Mouse (Mus musculus) embryonic facial prominence, embryonic 12.5 days (tissue): ENCODE measurements at regions not wholly inside any gene's neighbourhood (a gene's known extent, or its start where the extent isn't known, plus 50 kb on each side); places are given as distances from the start of the nearest gene placed in this dataset.

Source experiments
- ATAC-seq: fragments of 200-750 bp; cut with Nextera tagmentation; 2 replicates; pipeline ENCODE4 v1.8.0; 2017; ENCODE audit not compliant: insufficient number of reproducible peaks, insufficient read depth, low FRiP score, low TSS enrichment
- H3K27ac ChIP-seq: fragments of 300-500 bp; sonication (generic); 2 replicates; pipeline ENCODE4 v1.5.1; 2016; ENCODE audit warnings: mild to moderate bottlenecking
- H3K27me3 ChIP-seq: fragments of 300-500 bp; sonication (generic); 2 replicates; pipeline ENCODE4 v1.6.1; 2016; ENCODE audit warnings: mild to moderate bottlenecking, moderate library complexity
- H3K36me3 ChIP-seq: fragments of 300-500 bp; sonication (generic); 2 replicates; pipeline ENCODE4 v1.6.1; 2016; ENCODE audit warnings: mild to moderate bottlenecking
- H3K4me1 ChIP-seq: fragments of 300-500 bp; sonication (generic); 2 replicates; pipeline ENCODE4 v1.6.1; 2016
- H3K4me2 ChIP-seq: fragments of 300-500 bp; sonication (generic); replicated peaks from 2 replicates; pipeline ENCODE4 v1.6.1; 2016; ENCODE audit warnings: mild to moderate bottlenecking, moderate library complexity
- H3K4me3 ChIP-seq: fragments of 300-500 bp; sonication (generic); 2 replicates; pipeline ENCODE4 v1.5.1; 2016; ENCODE audit warnings: mild to moderate bottlenecking
- H3K9ac ChIP-seq: fragments of 300-500 bp; sonication (generic); 2 replicates; pipeline ENCODE4 v1.6.1; 2016; ENCODE audit warnings: mild to moderate bottlenecking, moderate library complexity
- H3K9me3 ChIP-seq: fragments of 300-500 bp; sonication (generic); 2 replicates; pipeline ENCODE4 v1.6.1; 2016; ENCODE audit warnings: mild to moderate bottlenecking, moderate library complexity
- WGBS: fragments of 180-500 bp; shearing (Covaris S2); methylation state at CpG from one replicate; pipeline ENCODE4 v1.1.7; 2016; 5-methylcytosine and 5-hydroxymethylcytosine counted together

DNA sequence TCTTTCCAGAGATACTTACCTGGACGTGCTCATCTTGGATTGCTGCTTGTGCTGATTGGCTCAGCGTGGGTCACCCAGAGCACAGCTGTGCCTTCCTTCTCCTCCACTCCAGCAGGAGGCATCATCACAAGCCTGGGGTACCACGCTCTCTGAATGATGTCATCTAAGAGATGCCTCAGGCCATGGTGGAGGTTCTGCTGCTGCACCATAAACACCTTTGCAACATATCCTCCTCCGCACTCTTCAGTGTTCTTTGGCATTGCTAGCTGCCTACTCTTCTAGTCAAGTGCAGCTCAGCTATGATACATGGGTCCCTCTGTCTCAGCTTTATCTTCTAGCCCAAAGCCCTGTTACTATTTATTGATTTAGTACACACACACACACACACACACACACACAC, 110.8 kb downstream of the Emp1 start:
- H3K4me2 ChIP-seq, result no peak overlapping the region
- WGBS, result 93% methylated on average over 4 of the region's 4 CpGs
- no peak overlapping the region for H3K9ac ChIP-seq
- H3K27ac ChIP-seq, result no peak overlapping the region
- H3K9me3 ChIP-seq, result no peaks in the 10 kb centered on the region
- no peak overlapping the region for H3K4me3 ChIP-seq
- no peaks in the 10 kb centered on the region for H3K4me1 ChIP-seq
- H3K27me3 ChIP-seq, result no peaks in the 10 kb centered on the region
- H3K36me3 ChIP-seq, result no peaks in the 10 kb centered on the region
- no peak for ATAC-seq

DNA sequence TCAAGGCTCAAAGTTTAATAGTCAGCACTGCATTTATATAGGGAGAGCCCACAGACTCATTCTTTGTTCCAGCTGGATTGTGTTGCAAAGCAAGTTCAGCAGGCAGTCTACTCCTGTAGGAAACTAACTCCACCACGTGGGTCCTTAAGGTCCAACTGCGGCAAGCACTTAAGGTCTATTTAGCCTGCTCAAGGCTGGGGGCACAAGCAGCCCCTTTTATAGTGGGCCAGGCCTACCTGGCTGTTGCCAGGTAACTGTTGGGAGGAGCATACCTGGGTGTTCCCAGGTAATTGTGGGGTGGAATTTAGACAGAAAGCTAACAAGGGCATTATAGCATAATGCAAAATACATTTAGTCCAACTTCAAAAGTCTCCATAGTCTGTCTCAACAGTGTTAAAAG, 126.5 kb downstream of the Emp1 start:
- Histone ChIP-seq H3K36me3 (no peaks in the 10 kb centered on the region), H3K4me3 (no peak overlapping the region), H3K27ac (no peak overlapping the region), H3K4me2 (no peak overlapping the region), H3K9ac (no peak overlapping the region), H3K9me3 (no peaks in the 10 kb centered on the region), H3K27me3 (no peaks in the 10 kb centered on the region), H3K4me1 (no peaks in the 10 kb centered on the region)
- no peak for ATAC-seq
- 56% methylated on average over 2 of the region's 2 CpGs for WGBS

DNA sequence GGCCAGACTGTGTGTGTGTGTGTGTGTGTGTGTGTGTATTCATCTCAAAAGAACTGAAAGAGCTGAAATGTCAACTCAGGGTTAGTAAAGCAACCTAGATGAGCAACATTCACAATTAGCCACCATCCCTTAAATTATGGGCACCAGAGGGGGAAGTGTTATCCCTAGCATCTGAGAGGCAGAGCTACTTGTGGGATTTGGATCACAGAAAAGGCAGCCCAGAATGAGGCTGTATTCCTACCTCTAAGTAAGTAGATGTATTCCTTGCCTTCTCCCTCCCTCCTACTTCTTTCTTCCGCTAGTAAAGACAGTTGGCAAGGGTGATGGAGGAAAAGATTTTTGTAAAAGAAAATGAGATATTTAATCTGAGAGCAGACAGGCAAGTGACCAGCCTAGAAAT, 131.6 kb downstream of the Emp1 start:
- Histone ChIP-seq H3K9me3 (no peaks in the 10 kb centered on the region), H3K4me2 (no peak overlapping the region), H3K4me3 (no peak overlapping the region), H3K27ac (no peak overlapping the region), H3K27me3 (no peaks in the 10 kb centered on the region), H3K36me3 (no peaks in the 10 kb centered on the region), H3K9ac (no peak overlapping the region), H3K4me1 (no peaks in the 10 kb centered on the region)
- 92% methylated on average over 1 of the region's 1 CpGs for WGBS
- ATAC-seq, result no peak

- WGBS, result 72% methylated on average over 2 of the region's 2 CpGs
- Histone ChIP-seq H3K27me3 (no peaks in the 10 kb centered on the region), H3K4me3 (no peak overlapping the region), H3K4me1 (no peaks in the 10 kb centered on the region), H3K9me3 (no peaks in the 10 kb centered on the region), H3K4me2 (no peak overlapping the region), H3K36me3 (no peaks in the 10 kb centered on the region), H3K9ac (no peak overlapping the region), H3K27ac (no peak overlapping the region)
- no peak for ATAC-seq
Observed at GRCm38 (mm10) chr6:135495841-135496240, 133.5 kb downstream of the Emp1 start.

DNA sequence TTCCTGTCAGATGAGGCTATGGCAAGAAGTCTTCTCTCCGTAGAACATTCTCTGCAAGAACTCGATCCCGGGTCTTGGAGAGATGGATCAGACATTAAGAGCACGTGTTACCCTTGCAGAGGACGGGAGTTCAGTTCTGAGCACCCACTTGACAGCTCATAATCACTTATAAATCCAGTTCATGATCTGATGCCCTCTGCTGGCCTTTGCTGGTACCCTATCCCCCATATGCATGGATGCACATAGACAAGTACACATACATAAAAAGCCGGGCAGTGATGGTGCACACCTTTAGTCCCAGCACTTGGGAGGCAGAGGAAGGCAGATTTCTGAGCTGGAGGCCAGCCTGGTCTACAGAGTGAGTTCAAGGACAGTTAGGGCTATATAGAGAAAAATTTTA, 136.2 kb downstream of the Emp1 start:
- Histone ChIP-seq H3K27me3 (no peaks in the 10 kb centered on the region), H3K9ac (no peak overlapping the region), H3K4me3 (no peak overlapping the region), H3K4me1 (no peaks in the 10 kb centered on the region), H3K9me3 (no peaks in the 10 kb centered on the region), H3K4me2 (no peak overlapping the region), H3K27ac (no peak overlapping the region), H3K36me3 (no peaks in the 10 kb centered on the region)
- 91% methylated on average over 6 of the region's 6 CpGs for WGBS
- no peak for ATAC-seq

- no peak overlapping the region for H3K4me3 ChIP-seq
- no peak overlapping the region for H3K4me2 ChIP-seq
- no peak overlapping the region for H3K27ac ChIP-seq
- H3K9me3 ChIP-seq, result no peaks in the 10 kb centered on the region
- no peaks in the 10 kb centered on the region for H3K36me3 ChIP-seq
- no peak for ATAC-seq
- 69% methylated on average over 3 of the region's 3 CpGs for WGBS
- no peaks in the 10 kb centered on the region for H3K27me3 ChIP-seq
- H3K9ac ChIP-seq, result no peak overlapping the region
- H3K4me1 ChIP-seq, result no peaks in the 10 kb centered on the region
Observed at GRCm38 (mm10) chr6:135500381-135500780, 138.0 kb downstream of the Emp1 start.

DNA sequence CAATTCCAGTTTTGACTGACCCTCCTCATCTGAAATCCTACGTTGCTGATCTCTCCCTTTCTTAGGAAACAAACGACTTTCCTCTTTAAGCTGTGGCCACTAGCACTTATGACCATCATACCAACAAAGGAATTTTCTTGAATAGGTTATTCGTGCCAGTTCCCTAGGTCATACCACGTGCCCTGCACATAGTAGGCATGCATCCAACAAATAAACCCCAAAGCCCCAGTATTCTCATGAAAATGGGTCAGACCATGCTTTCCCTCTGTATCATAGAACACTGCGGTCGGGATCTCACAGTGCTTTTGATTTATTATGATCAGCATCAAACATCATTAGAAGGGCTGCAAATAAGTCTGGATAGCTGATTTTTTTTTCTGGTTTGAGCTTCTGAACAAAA, 139.4 kb downstream of the Emp1 start:
- Histone ChIP-seq H3K36me3 (no peaks in the 10 kb centered on the region), H3K4me1 (no peaks in the 10 kb centered on the region), H3K9me3 (no peaks in the 10 kb centered on the region), H3K4me3 (no peak overlapping the region), H3K27ac (no peak overlapping the region), H3K27me3 (no peaks in the 10 kb centered on the region), H3K9ac (no peak overlapping the region), H3K4me2 (no peak overlapping the region)
- 85% methylated on average over 6 of the region's 6 CpGs for WGBS
- no peak for ATAC-seq

- no peak overlapping the region for H3K27ac ChIP-seq
- no peak overlapping the region for H3K4me2 ChIP-seq
- no peak for ATAC-seq
- H3K36me3 ChIP-seq, result no peaks in the 10 kb centered on the region
- no peaks in the 10 kb centered on the region for H3K27me3 ChIP-seq
- no peaks in the 10 kb centered on the region for H3K9me3 ChIP-seq
- H3K4me1 ChIP-seq, result no peaks in the 10 kb centered on the region
- no peak overlapping the region for H3K9ac ChIP-seq
- no peak overlapping the region for H3K4me3 ChIP-seq
- WGBS, result 64% methylated on average over 8 of the region's 8 CpGs
Observed at GRCm38 (mm10) chr6:135502405-135502804, 140.1 kb downstream of the Emp1 start.

GRCm38 (mm10) chr6:135518710-135519437, 156.5 kb downstream of the Emp1 start:
- no peak overlapping the region for H3K4me2 ChIP-seq
- H3K36me3 ChIP-seq, result no peaks in the 10 kb centered on the region
- no peaks in the 10 kb centered on the region for H3K4me1 ChIP-seq
- WGBS, result 63% methylated on average over 4 of the region's 4 CpGs
- H3K9me3 ChIP-seq, result no peaks in the 10 kb centered on the region
- H3K27me3 ChIP-seq, result no peaks in the 10 kb centered on the region
- no peak overlapping the region for H3K4me3 ChIP-seq
- H3K27ac ChIP-seq, result no peak overlapping the region
- ATAC-seq, result no peak
- no peak overlapping the region for H3K9ac ChIP-seq

GRCm38 (mm10) chr6:135519438-135519803, 157.1 kb downstream of the Emp1 start:
- H3K4me2 ChIP-seq, result no peak overlapping the region
- no peak for ATAC-seq
- H3K27ac ChIP-seq, result no peak overlapping the region
- H3K4me1 ChIP-seq, result no peaks in the 10 kb centered on the region
- 53% methylated on average over 2 of the region's 2 CpGs for WGBS
- no peak overlapping the region for H3K4me3 ChIP-seq
- no peaks in the 10 kb centered on the region for H3K36me3 ChIP-seq
- H3K9me3 ChIP-seq, result no peaks in the 10 kb centered on the region
- no peaks in the 10 kb centered on the region for H3K27me3 ChIP-seq
- H3K9ac ChIP-seq, result no peak overlapping the region

GRCm38 (mm10) chr6:135520868-135521267, 158.5 kb downstream of the Emp1 start:
- H3K9ac ChIP-seq, result no peak overlapping the region
- no peak for ATAC-seq
- H3K9me3 ChIP-seq, result no peaks in the 10 kb centered on the region
- H3K27me3 ChIP-seq, result no peaks in the 10 kb centered on the region
- H3K36me3 ChIP-seq, result no peaks in the 10 kb centered on the region
- WGBS, result 68% methylated on average over 2 of the region's 2 CpGs
- H3K4me2 ChIP-seq, result no peak overlapping the region
- H3K27ac ChIP-seq, result no peak overlapping the region
- peaks cover 7% of the 10 kb centered on the region for H3K4me1 ChIP-seq
- H3K4me3 ChIP-seq, result no peak overlapping the region

DNA sequence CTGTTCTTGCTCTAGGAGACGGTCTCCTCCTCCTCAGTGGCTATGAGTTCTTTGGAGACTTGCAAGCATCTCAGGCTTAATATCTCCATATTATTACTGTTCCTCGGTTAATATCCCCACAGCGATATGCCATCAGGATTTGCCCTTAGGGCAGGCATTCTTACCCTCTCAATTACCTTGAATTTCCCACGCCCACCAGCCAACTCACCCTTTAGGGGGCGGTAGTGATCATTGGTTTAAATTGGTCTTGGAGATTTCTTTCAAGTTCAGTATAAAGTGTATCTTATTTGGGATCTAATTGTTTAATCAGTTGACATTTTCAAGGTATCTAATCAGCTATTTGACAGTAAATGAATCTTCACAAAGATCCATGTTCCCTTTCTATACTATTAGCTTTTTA, 162.5 kb downstream of the Emp1 start:
- no peak for ATAC-seq
- WGBS, result 69% methylated on average over 5 of the region's 5 CpGs

More for the DNA sequence above, 162.5 kb downstream of the Emp1 start:
- Histone ChIP-seq H3K9ac (no peak overlapping the region), H3K36me3 (no peaks in the 10 kb centered on the region), H3K27ac (no peak overlapping the region), H3K9me3 (no peaks in the 10 kb centered on the region), H3K4me3 (no peak overlapping the region), H3K27me3 (no peaks in the 10 kb centered on the region), H3K4me2 (no peak overlapping the region), H3K4me1 (peaks cover 12% of the 10 kb centered on the region)
